Mouse (Mus musculus) forebrain, embryonic 16.5 days (tissue): Measurements from ENCODE around the gene Armh3. TPM values are rescaled to one million over a fixed set of nuclear protein-coding genes. Genes with fewer than 3 reads are reported as not detected.

Experiments
- ATAC-seq: fragments of 200-750 bp; cut with Nextera tagmentation; 2 replicates; pipeline ENCODE4 v1.8.0; 2017; ENCODE audit warnings: mild to moderate bottlenecking, moderate library complexity
- H3K27ac ChIP-seq: fragments of 300-500 bp; sonication (generic); 2 replicates; pipeline ENCODE4 v1.5.1; 2014; ENCODE audit warnings: low read length, control low read depth
- H3K27me3 ChIP-seq: fragments of 300-500 bp; sonication (generic); replicated peaks from 2 replicates; pipeline ENCODE4 v1.6.1; 2014; ENCODE audit warnings: low read length; ENCODE audit not compliant: control insufficient read depth, insufficient read depth
- H3K36me3 ChIP-seq: fragments of 300-500 bp; sonication (generic); 2 replicates; pipeline ENCODE4 v1.6.1; 2014; ENCODE audit not compliant: control insufficient read depth, insufficient read depth
- H3K4me1 ChIP-seq: fragments of 300-500 bp; sonication (generic); replicated peaks from 2 replicates; pipeline ENCODE4 v1.6.1; 2014; ENCODE audit warnings: low read length; ENCODE audit not compliant: control insufficient read depth, insufficient read depth
- H3K4me2 ChIP-seq: fragments of 300-500 bp; sonication (generic); 2 replicates; pipeline ENCODE4 v1.6.1; 2014; ENCODE audit warnings: mild to moderate bottlenecking, low read length, control low read depth
- H3K4me3 ChIP-seq: fragments of 300-500 bp; sonication (generic); replicated peaks from 2 replicates; pipeline ENCODE4 v1.5.1; 2014; ENCODE audit warnings: mild to moderate bottlenecking, low read length, control low read depth
- H3K9ac ChIP-seq: fragments of 300-500 bp; sonication (generic); replicated peaks from 2 replicates; pipeline ENCODE4 v1.6.1; 2014; ENCODE audit warnings: low read depth, low read length, control low read depth
- H3K9me3 ChIP-seq: fragments of 300-500 bp; sonication (generic); 2 replicates; pipeline ENCODE4 v1.6.1; 2016; ENCODE audit warnings: low read length; ENCODE audit not compliant: control insufficient read depth
- WGBS: fragments of 180-500 bp; shearing (Covaris S2); extraction: QIAGEN DNeasy Blood & Tissue Kit; methylation state at CpG from one replicate; pipeline ENCODE4 v1.1.7; 2014; 5-methylcytosine and 5-hydroxymethylcytosine counted together
- polyA plus RNA-seq: library from polyadenylated mRNA; unstranded; fragments of >200 nt; fragmentation: Nextera tagmentation; extraction: Ambion mirVana; gene quantifications from 2 replicates; pipeline ENCODE4 v1.2.1, GENCODE M21; 2015

Gene Armh3
- polyA plus RNA-seq, 1 experiment from 2014 or later, result 25.3 TPM

DNA sequence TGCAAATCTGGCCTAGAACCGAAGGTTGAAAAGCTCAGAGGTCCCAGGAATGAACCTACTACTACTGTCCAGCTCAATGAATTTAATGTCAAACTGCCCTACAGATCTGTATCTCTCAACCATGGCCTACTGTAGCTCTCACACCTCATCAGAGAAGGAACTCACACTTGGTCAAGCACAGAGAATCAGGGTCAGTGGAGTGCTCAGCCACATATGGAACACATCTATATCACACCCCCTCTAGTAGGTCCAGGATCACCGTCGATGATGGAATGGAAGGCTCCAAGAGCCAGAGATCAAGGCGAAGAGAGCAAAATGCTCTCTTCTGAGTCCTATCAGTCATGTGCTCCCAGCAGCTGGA lies 150.6 kb downstream of the Armh3 start:
- no peak overlapping the region for H3K27ac ChIP-seq
- H3K4me1 ChIP-seq, result peaks cover 11% of the 10 kb centered on the region
- H3K27me3 ChIP-seq, result no peaks in the 10 kb centered on the region
- 89% methylated on average over 4 of the region's 4 CpGs for WGBS
- no peak overlapping the region for H3K9ac ChIP-seq
- H3K9me3 ChIP-seq, result no peaks in the 10 kb centered on the region
- no peak overlapping the region for H3K4me3 ChIP-seq
- H3K36me3 ChIP-seq, result no peaks in the 10 kb centered on the region
- no peak overlapping the region for H3K4me2 ChIP-seq
- ATAC-seq, result no peak

DNA sequence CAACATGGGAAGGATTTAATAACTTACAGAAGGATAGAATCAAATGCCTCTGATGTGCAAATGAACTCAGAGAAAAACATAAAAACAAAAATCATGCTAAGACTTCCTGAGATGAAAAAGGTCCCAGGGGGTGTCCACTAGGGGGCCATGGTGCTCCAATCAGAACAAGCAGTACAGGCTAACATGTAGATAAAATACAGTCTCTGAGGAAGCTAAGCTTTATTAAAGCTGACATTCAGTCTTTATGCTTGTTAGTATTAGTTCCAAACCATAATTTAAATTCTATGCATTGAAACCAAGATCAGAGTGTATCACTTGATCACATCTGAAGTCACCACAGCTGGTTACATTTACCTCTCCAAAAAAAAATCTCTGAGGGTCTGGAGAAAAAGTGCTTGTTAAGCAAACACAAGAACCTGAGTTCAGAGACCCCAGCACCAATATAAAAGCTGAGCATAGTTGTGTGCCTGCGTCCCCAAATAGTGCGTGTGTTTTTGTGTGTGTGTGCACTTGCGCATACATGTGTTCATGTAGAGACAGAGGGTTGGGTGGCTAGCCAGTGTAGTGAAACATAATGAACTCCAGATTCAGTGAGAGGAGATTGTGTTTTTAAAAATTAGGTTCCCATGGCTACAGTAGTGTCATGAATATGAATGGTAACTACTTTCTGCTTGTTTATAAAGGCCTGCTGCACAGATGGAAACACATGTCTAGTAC lies 151.1 kb downstream of the Armh3 start:
- no peak overlapping the region for H3K27ac ChIP-seq
- WGBS, result 92% methylated on average over 3 of the region's 3 CpGs
- H3K4me1 ChIP-seq, result peaks cover 11% of the 10 kb centered on the region
- no peak overlapping the region for H3K4me2 ChIP-seq
- no peaks in the 10 kb centered on the region for H3K27me3 ChIP-seq
- no peak overlapping the region for H3K4me3 ChIP-seq
- ATAC-seq, result no peak
- no peak overlapping the region for H3K9ac ChIP-seq
- H3K36me3 ChIP-seq, result no peaks in the 10 kb centered on the region
- no peaks in the 10 kb centered on the region for H3K9me3 ChIP-seq

DNA sequence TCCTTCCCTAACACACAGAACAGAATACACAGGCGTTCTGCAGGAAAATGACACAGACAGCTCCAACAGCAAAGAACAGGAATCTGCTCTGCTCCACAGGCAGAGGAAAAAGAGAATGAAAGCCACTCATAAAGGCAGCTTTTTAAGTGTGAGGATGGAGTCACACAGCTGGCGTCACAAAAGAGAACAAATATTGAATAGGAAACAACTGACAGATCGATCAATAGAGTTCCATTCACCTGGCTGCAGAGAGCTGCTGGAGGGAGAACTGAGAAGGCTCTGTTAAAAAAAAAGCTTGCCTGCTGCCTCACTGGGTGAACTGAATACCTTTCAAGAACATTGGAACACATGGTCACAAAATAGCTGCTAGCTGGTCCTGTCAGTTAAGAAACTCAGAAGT lies 154.1 kb downstream of the Armh3 start:
- ATAC-seq, result no peak
- Histone ChIP-seq H3K27me3 (no peaks in the 10 kb centered on the region), H3K4me1 (peaks cover 11% of the 10 kb centered on the region), H3K27ac (no peak overlapping the region), H3K9ac (no peak overlapping the region), H3K4me2 (no peak overlapping the region), H3K4me3 (no peak overlapping the region), H3K36me3 (no peaks in the 10 kb centered on the region), H3K9me3 (no peaks in the 10 kb centered on the region)
- WGBS, result 9% methylated on average over 3 of the region's 3 CpGs

DNA sequence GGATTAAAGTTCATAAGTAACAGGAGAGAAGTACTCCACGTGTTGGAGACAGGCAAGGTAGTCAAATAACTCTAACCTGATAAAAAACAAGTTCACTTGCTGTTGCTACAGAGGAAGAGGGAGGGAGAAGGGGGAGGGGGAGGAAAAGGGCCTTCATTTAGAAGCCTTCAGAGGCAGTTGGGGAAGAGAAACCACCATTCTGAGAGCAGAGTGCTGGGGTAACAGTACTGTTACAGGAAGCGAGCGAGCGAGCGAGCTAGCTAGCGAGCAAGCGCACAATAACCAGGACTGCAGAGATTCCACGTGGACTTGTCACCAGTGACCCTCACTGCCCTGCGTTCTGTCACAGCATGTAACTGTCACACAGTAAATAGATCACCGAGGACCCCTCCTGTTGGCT lies 154.9 kb downstream of the Armh3 start:
- Histone ChIP-seq H3K4me3 (no peak overlapping the region), H3K9me3 (no peaks in the 10 kb centered on the region), H3K36me3 (no peaks in the 10 kb centered on the region), H3K27ac (no peak overlapping the region), H3K27me3 (no peaks in the 10 kb centered on the region), H3K4me1 (peaks cover 11% of the 10 kb centered on the region), H3K4me2 (no peak overlapping the region), H3K9ac (no peak overlapping the region)
- WGBS, result 44% methylated on average over 10 of the region's 10 CpGs
- no peak for ATAC-seq

DNA sequence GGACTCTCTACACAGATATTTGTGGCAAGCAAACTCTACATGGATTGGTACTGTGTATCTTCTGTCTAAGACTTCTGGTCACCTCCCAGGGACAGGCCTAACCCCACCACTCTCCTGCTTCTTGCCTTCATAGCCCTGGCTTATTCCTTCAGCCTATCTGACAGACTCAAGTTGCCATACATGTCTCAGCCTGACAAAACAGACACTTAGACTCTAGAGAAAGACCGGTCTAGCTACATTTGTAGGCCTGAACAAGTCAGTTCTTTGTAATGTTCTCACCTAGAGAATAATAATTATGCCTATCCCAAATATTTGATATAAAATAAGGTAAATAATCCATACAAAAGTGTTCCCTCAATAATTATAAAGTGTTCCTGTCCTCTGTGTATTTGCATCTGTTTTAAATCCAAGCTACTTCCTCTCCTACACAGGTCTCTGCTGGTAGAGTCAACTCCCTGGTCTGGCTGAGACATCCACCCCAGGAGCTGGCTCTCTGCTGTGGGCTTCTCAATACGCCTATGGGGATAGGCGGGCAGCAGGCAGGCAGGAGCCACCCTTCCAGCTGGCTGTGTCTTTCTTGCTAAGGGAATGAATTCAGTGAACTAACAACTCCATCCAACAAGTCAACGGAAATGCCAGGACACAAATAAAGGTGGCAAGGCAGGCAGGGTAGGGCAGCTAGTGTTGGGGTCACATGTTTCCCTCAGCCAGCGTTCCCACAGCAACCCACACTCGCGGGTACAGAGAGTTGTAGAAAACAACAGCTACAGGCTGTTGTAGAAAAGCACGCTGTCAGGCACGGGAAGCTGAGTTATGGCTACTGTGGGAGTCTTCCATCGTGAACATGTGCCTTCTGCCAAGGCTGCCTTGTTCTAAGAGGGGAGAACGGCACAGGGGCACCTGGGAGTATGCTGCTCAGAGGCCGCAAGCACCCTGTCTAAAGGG lies 161.0 kb downstream of the Armh3 start:
- no peaks in the 10 kb centered on the region for H3K27me3 ChIP-seq
- H3K27ac ChIP-seq, result no peak overlapping the region; the same call in 1 of the 2 replicates
- no peak overlapping the region for H3K4me2 ChIP-seq
- ATAC-seq, result no peak
- H3K36me3 ChIP-seq, result no peaks in the 10 kb centered on the region
- H3K4me1 ChIP-seq, result no peaks in the 10 kb centered on the region; the same call in 1 of the 2 replicates
- 77% methylated on average over 12 of the region's 12 CpGs for WGBS
- no peak overlapping the region for H3K9ac ChIP-seq
- no peaks in the 10 kb centered on the region for H3K9me3 ChIP-seq
- no peak overlapping the region for H3K4me3 ChIP-seq

DNA sequence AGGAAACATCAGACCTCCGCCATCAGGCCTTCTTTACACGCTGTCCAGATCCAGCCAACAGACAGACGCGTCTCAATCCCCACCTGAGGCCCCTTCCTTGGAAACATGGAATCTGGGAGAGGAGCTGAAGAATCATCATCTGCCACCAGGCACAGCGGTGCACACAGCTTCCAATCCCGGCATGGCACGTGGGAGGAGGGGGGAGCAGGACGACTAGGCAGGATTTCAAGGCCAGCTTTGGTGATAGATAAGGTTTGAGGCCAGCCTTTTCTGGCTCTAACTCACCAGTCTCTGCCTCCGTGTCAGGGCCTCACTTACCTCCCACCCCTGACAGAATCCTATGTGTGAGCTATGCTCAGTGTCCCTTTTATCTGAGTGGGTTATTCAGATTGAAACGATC lies 162.8 kb downstream of the Armh3 start:
- 80% methylated on average over 10 of the region's 10 CpGs for WGBS
- no peaks in the 10 kb centered on the region for H3K9me3 ChIP-seq
- H3K4me3 ChIP-seq, result no peak overlapping the region
- no peaks in the 10 kb centered on the region; the same call in 1 of the 2 replicates for H3K4me1 ChIP-seq
- H3K36me3 ChIP-seq, result no peaks in the 10 kb centered on the region
- no peak overlapping the region for H3K9ac ChIP-seq
- H3K27ac ChIP-seq, result no peak overlapping the region
- no peak for ATAC-seq
- no peaks in the 10 kb centered on the region for H3K27me3 ChIP-seq
- no peak overlapping the region for H3K4me2 ChIP-seq

DNA sequence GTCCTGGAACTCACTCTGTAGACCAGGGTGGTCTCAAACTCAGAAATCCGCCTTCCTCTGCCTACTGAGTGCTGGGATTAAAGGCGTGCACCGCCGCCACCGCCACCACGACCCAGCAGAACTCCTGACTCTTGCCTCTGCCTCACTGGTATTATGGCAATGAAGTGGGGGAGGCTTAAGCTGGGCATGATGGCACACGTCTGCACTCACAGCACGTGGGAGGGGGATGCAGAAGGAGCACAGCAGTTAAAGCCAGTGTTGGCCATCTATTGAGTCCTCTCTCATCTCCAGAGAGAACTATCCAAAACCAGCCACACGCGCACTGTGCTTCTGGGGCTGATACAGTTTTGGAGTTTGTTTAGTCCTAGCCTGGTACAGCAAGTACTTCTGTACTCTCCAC lies 164.6 kb downstream of the Armh3 start:
- 83% methylated on average over 10 of the region's 10 CpGs for WGBS
- Histone ChIP-seq H3K27me3 (no peaks in the 10 kb centered on the region), H3K27ac (no peak overlapping the region), H3K4me1 (no peaks in the 10 kb centered on the region; the same call in 1 of the 2 replicates), H3K9me3 (no peaks in the 10 kb centered on the region), H3K4me3 (no peak overlapping the region), H3K4me2 (no peak overlapping the region), H3K9ac (no peak overlapping the region), H3K36me3 (no peaks in the 10 kb centered on the region)
- no peak for ATAC-seq

DNA sequence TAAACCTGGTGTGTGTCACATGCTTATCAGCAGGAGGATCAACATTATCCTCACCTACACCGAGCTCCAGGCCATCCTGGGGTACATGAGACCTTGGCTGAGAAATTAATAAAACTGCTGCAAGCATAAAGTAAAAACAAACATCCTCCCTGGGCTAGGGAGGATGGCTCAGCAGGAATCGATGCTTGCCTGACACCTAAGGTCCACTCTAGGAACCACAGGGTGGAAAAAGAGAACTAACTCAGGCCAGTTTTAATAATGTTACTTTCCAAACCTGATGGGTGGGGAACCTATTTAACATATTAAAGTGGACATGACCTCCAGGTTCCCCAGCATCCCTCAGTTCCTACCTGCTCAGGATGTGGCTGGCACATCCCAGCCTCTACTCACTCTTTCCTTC lies 167.6 kb downstream of the Armh3 start:
- no peak for ATAC-seq
- H3K36me3 ChIP-seq, result no peaks in the 10 kb centered on the region
- no peaks in the 10 kb centered on the region; the same call in 1 of the 2 replicates for H3K9me3 ChIP-seq
- H3K27ac ChIP-seq, result no peak overlapping the region
- H3K4me2 ChIP-seq, result no peak overlapping the region
- H3K9ac ChIP-seq, result no peak overlapping the region
- no peaks in the 10 kb centered on the region for H3K27me3 ChIP-seq
- no peaks in the 10 kb centered on the region for H3K4me1 ChIP-seq
- H3K4me3 ChIP-seq, result no peak overlapping the region
- WGBS, result 58% methylated on average over 2 of the region's 2 CpGs

DNA sequence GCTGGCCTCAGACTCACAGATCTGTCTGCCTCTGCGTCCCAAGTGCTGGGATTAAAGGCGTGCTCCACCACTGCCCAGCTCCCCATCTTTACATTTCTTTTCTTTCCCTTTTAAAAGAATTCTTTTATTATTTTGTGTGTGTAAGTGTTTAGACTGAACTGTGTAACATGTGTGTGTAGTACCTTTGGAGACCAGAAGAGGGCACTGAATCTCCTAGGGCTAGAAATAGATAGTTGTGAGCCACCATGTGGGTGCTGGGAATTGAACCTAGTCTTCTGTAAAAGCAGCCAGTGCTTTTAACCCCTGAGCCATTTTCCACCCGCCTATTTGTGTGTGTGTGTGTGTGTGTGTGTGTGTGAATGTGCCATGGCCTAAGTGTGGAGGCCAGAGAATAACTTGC lies 170.6 kb downstream of the Armh3 start:
- ATAC-seq, result no peak
- WGBS, result 92% methylated on average over 3 of the region's 3 CpGs
- H3K9me3 ChIP-seq, result no peaks in the 10 kb centered on the region; the same call in 1 of the 2 replicates
- no peak overlapping the region for H3K27ac ChIP-seq
- no peaks in the 10 kb centered on the region for H3K36me3 ChIP-seq
- H3K9ac ChIP-seq, result no peak overlapping the region
- H3K4me3 ChIP-seq, result no peak overlapping the region
- no peaks in the 10 kb centered on the region for H3K27me3 ChIP-seq
- H3K4me2 ChIP-seq, result no peak overlapping the region
- no peaks in the 10 kb centered on the region for H3K4me1 ChIP-seq
